10 mouse cellular contexts compared by ENCODE assay signal in the genomic region with DNA sequence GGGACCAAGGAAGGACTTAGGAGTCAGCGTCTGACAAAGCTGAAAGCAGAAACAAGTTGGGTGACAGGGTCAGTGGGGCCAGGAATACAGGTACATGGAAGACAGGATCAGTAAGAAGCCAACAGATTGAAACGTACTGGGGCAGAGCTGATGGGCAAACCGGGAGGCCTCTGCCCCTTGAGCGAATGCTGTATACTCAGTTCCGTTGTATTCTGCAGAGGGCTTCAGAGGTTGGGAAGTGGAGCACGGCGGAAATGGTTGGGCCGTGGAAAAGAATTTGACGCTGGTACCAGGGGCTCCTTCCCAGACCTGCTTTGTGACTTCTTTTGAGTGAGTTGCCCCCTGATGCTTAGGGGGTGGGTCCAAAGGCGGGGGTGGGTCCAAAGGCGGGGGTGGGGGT. TPM values are rescaled to one million over a fixed set of nuclear protein-coding genes. Genes with fewer than 3 reads are reported as not detected.
DNase-seq lines count a peak whose midpoint lies in the region; ATAC-seq and TF ChIP-seq lines count a peak whose summit lies in the region.
"Had no signal": no experiment of that assay in that cellular context is flagged by ENCODE, and none has a peak within 500 bp of the region (broad histone marks: within the 10 kb centered on the region; RNA-seq: fewer than 3 reads in every experiment).

No protein-coding gene starts in this region.

- H3K36me3 ChIP-seq in testis, adult 2 months (ENCODE audit: control insufficient read depth, insufficient read depth, low read length) = no peaks in the 10 kb centered on the region
- H3K36me3 ChIP-seq in liver, embryonic 13.5 days = peaks cover 7% of the 10 kb centered on the region
- H3K36me3 ChIP-seq in stomach, embryonic 16.5 days (ENCODE audit: control insufficient read depth, insufficient read depth, low read length) = peaks cover 11% of the 10 kb centered on the region; the same call in 1 of the 2 replicates

- no peaks in the 10 kb centered on the region for H3K27me3 ChIP-seq in cerebellum, adult 2 months (ENCODE audit: control insufficient read depth, insufficient read depth, low read length)
- no peaks in the 10 kb centered on the region for H3K27me3 ChIP-seq in testis, adult 2 months (ENCODE audit: control insufficient read depth, insufficient read depth, low read length)
- peaks cover 12% of the 10 kb centered on the region for H3K27me3 ChIP-seq in liver, embryonic 13.5 days
- no peaks in the 10 kb centered on the region for H3K27me3 ChIP-seq in stomach, embryonic 16.5 days (ENCODE audit: control insufficient read depth, insufficient read depth, low read length)

- TF ChIP-seq POLR2A in cerebellum, adult 2 months (IDR thresholded peaks at IDR 0.05; ENCODE audit: borderline replicate concordance, insufficient read depth, low read length) = no peak
- no peak for TF ChIP-seq POLR2A in testis, adult 2 months (IDR thresholded peaks at IDR 0.05; ENCODE audit: control insufficient read depth, low read depth, low read length)

- peak overlapping the region; percentile 51; the same call in 1 of the 2 replicates for H3K9ac ChIP-seq in liver, embryonic 13.5 days
- H3K9ac ChIP-seq in stomach, embryonic 16.5 days (ENCODE audit: low read length) = peak overlapping the region; percentile 58; the same call in 1 of the 2 replicates

- H3K4me3 ChIP-seq in cerebellum, adult 2 months (replicated peaks; ENCODE audit: insufficient read depth, low read depth, low read length) = peak overlapping the region; percentile 7
- peak overlapping the region; percentile 73 for H3K4me3 ChIP-seq in testis, adult 2 months (ENCODE audit: control insufficient read depth, low read depth, low read length)
- peak overlapping the region; percentile 59 for H3K4me3 ChIP-seq in liver, embryonic 13.5 days (replicated peaks)
- H3K4me3 ChIP-seq in stomach, embryonic 16.5 days (replicated peaks; ENCODE audit: low read length) = peak overlapping the region; percentile 53

- WGBS in cerebellum, adult 2 months = 17% methylated on average over 11 of the region's 11 CpGs
- 18% methylated on average over 11 of the region's 11 CpGs for WGBS in liver, embryonic 13.5 days (ENCODE audit: insufficient replicate concordance)
- 22% methylated on average over 11 of the region's 11 CpGs for WGBS in stomach, embryonic 16.5 days

- DNase-seq in cerebellum, adult 2 months = no peak
- no peak for DNase-seq in cerebellum, adult 9-11 months
- no peak for DNase-seq in testis, postnatal 14 days (ENCODE audit: low spot score)
- no peak for DNase-seq in liver, embryonic 13.5 days
- DNase-seq in adrenal gland, adult 2 months = no peak
- DNase-seq in embryo, embryonic 10.5 days (ENCODE audit: low spot score) = no peak

- no peaks in the 10 kb centered on the region for H3K4me1 ChIP-seq in cerebellum, adult 2 months (ENCODE audit: control insufficient read depth, insufficient read depth, low read length)
- peaks cover 17% of the 10 kb centered on the region for H3K4me1 ChIP-seq in testis, adult 2 months (ENCODE audit: control insufficient read depth, insufficient read depth, low read length)
- H3K4me1 ChIP-seq in liver, embryonic 13.5 days (replicated peaks) = peaks cover 19% of the 10 kb centered on the region
- peaks cover 6% of the 10 kb centered on the region for H3K4me1 ChIP-seq in stomach, embryonic 16.5 days (ENCODE audit: control insufficient read depth, insufficient read depth, low read length)

- no peak overlapping the region for H3K27ac ChIP-seq in cerebellum, adult 2 months (ENCODE audit: insufficient read depth, low read length)
- H3K27ac ChIP-seq in testis, adult 2 months (ENCODE audit: control insufficient read depth, insufficient read depth, low read depth, low read length) = no peak overlapping the region
- no peak overlapping the region for H3K27ac ChIP-seq in liver, embryonic 13.5 days
- H3K27ac ChIP-seq in stomach, embryonic 16.5 days (ENCODE audit: low read length) = no peak overlapping the region

- H3K4me2 ChIP-seq in liver, embryonic 13.5 days = peak overlapping the region; percentile 85
- H3K4me2 ChIP-seq in stomach, embryonic 16.5 days (ENCODE audit: low read depth, low read length) = peak overlapping the region; percentile 84

- ATAC-seq in liver, embryonic 13.5 days (ENCODE audit: low read depth) = 0 out of 2 replicates have a peak, but pooled peaks have one; percentile 1
- ATAC-seq in stomach, embryonic 16.5 days (ENCODE audit: insufficient read depth, low FRiP score) = no peak; the same call in 1 of the 2 replicates

- H3K9me3 ChIP-seq in liver, embryonic 13.5 days (replicated peaks) = 0 out of 2 replicates have a peak, but pooled peaks cover 4% of the 10 kb centered on the region
- peaks cover 10% of the 10 kb centered on the region; the same call in 1 of the 2 replicates for H3K9me3 ChIP-seq in stomach, embryonic 16.5 days (replicated peaks; ENCODE audit: control insufficient read depth, low read length)

- no peak for TF ChIP-seq CTCF in cerebellum, adult 2 months (IDR thresholded peaks at IDR 0.05; ENCODE audit: borderline replicate concordance, insufficient read depth, low read depth, low read length)
- TF ChIP-seq CTCF in testis, adult 2 months (IDR thresholded peaks at IDR 0.05; ENCODE audit: control insufficient read depth, insufficient read depth, insufficient replicate concordance, low read depth, low read length) = no peak

RNA-seq across cellular contexts. Expression of gene Mrps12, which starts 8.4 kb away (rescaled TPM):
- 101 and 113 TPM in 2 replicates for polyA plus RNA-seq in cerebellum, adult 2 months (2012; rRNA removed)
- polyA plus RNA-seq in testis, adult 2 months (2012; rRNA removed) = 29.5 and 39.3 TPM in 2 replicates
- polyA plus RNA-seq in liver, embryonic 13.5 days (2015; fragmentation: Nextera tagmentation; extraction: Ambion mirVana) = 106 and 112 TPM in 2 replicates
- polyA plus RNA-seq in stomach, embryonic 16.5 days (2015; fragmentation: Nextera tagmentation; extraction: Ambion mirVana) = 117 and 135 TPM in 2 replicates
- 10 to 100 TPM; 74.6 to 82.1 TPM for total RNA-seq in adrenal gland, adult 2 months (2021)
- 217 and 245 TPM in 2 replicates for polyA plus RNA-seq in adrenal gland, adult 2 months (2012; rRNA removed)

RNA-seq across cellular contexts. Expression of gene Sars2, which starts 8.6 kb away (rescaled TPM):
- 21.5 and 23.8 TPM in 2 replicates for polyA plus RNA-seq in cerebellum, adult 2 months (2012; rRNA removed)
- 12.5 and 13.6 TPM in 2 replicates for polyA plus RNA-seq in testis, adult 2 months (2012; rRNA removed)
- 16.3 and 17.0 TPM in 2 replicates for polyA plus RNA-seq in liver, embryonic 13.5 days (2015; fragmentation: Nextera tagmentation; extraction: Ambion mirVana)
- 22.4 and 22.9 TPM in 2 replicates for polyA plus RNA-seq in stomach, embryonic 16.5 days (2015; fragmentation: Nextera tagmentation; extraction: Ambion mirVana)
- 10 to 100 TPM; 16.5 to 21.2 TPM for total RNA-seq in adrenal gland, adult 2 months (2021)
- polyA plus RNA-seq in adrenal gland, adult 2 months (2012; rRNA removed) = 42.6 and 43.0 TPM in 2 replicates

RNA-seq across cellular contexts. Expression of gene Fbxo17, which starts 16.6 kb away (rescaled TPM):
- polyA plus RNA-seq in cerebellum, adult 2 months (2012; rRNA removed) = 6.7 TPM in 2 replicates
- polyA plus RNA-seq in testis, adult 2 months (2012; rRNA removed) = 7.2 and 8.1 TPM in 2 replicates
- polyA plus RNA-seq in liver, embryonic 13.5 days (2015; fragmentation: Nextera tagmentation; extraction: Ambion mirVana) = 1.4 and 1.8 TPM in 2 replicates
- polyA plus RNA-seq in stomach, embryonic 16.5 days (2015; fragmentation: Nextera tagmentation; extraction: Ambion mirVana) = 9.0 and 9.1 TPM in 2 replicates
- 1 to 10 TPM; 2.0 to 5.3 TPM for total RNA-seq in adrenal gland, adult 2 months (2021)
- 11.1 and 14.1 TPM in 2 replicates for polyA plus RNA-seq in adrenal gland, adult 2 months (2012; rRNA removed)

RNA-seq across cellular contexts. Expression of gene Ccer2, which starts 22.8 kb away (rescaled TPM):
- 1.6 and 3.1 TPM in 2 replicates for polyA plus RNA-seq in cerebellum, adult 2 months (2012; rRNA removed)
- polyA plus RNA-seq in testis, adult 2 months (2012; rRNA removed) = not detected in 2 replicates
- not detected in 2 replicates for polyA plus RNA-seq in liver, embryonic 13.5 days (2015; fragmentation: Nextera tagmentation; extraction: Ambion mirVana)
- polyA plus RNA-seq in stomach, embryonic 16.5 days (2015; fragmentation: Nextera tagmentation; extraction: Ambion mirVana) = 0.30 TPM in 1 of 2 replicates, not detected in the other
- total RNA-seq in adrenal gland, adult 2 months (2021) = not detected
- not detected in 2 replicates for polyA plus RNA-seq in adrenal gland, adult 2 months (2012; rRNA removed)
- total RNA-seq: adrenal gland, postnatal 14 days; gastrocnemius, adult 8-10 months had no signal

RNA-seq across cellular contexts. Expression of gene Sirt2, which starts 33.3 kb away (rescaled TPM):
- 282 and 298 TPM in 2 replicates for polyA plus RNA-seq in cerebellum, adult 2 months (2012; rRNA removed)
- 144 and 203 TPM in 2 replicates for polyA plus RNA-seq in testis, adult 2 months (2012; rRNA removed)
- 25.1 and 28.4 TPM in 2 replicates for polyA plus RNA-seq in liver, embryonic 13.5 days (2015; fragmentation: Nextera tagmentation; extraction: Ambion mirVana)
- 62.1 and 63.7 TPM in 2 replicates for polyA plus RNA-seq in stomach, embryonic 16.5 days (2015; fragmentation: Nextera tagmentation; extraction: Ambion mirVana)
- total RNA-seq in adrenal gland, adult 2 months (2021) = 10 to 100 TPM; 86.0 to 87.0 TPM
- polyA plus RNA-seq in adrenal gland, adult 2 months (2012; rRNA removed) = 57.3 and 59.0 TPM in 2 replicates

Comparison
In these comparisons a context has a peak if more than half of its experiments do, and no peak if none do; other contexts are left out.
1. H3K4me3 ChIP-seq: peak in every context shown above with its lines; median percentile 73 in testis, adult 2 months; 59 in liver, embryonic 13.5 days; 53 in stomach, embryonic 16.5 days; 7 in cerebellum, adult 2 months.